17 mouse cellular contexts compared by ENCODE assay signal in the genomic region with DNA sequence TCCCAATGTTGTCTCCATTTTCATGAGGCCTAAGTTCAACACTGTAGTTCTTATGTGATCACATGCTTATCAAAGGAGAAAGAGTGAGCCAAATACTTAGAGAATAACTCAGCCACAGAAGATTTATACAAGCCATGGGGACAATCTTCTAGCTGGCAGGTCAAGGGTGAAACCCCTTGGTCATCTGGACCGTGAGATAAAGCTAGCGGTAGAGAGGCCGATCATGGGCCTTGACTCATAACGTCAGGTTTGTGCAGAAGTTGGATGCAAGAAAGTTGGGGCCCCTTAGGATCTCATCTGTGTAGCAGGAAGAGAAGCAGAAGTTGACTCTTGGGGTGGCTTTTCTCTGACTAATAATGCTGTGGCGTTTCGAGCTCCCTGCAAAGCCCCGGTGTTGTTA.
"Had no signal": no experiment of that assay in that cellular context is flagged by ENCODE, and none has a peak within 500 bp of the region (broad histone marks: within the 10 kb centered on the region; RNA-seq: fewer than 3 reads in every experiment).

No protein-coding gene starts in this region.

- H3K27me3 ChIP-seq: liver, embryonic 15.5 days; neural tube, embryonic 12.5 days; stomach, embryonic 15.5 days had no signal

- H3K4me1 ChIP-seq: limb, embryonic 13.5 days; midbrain, embryonic 10.5 days; neural tube, embryonic 12.5 days; stomach, embryonic 15.5 days had no signal

- H3K9me3 ChIP-seq: limb, embryonic 13.5 days; liver, embryonic 15.5 days; midbrain, embryonic 10.5 days; neural tube, embryonic 12.5 days; stomach, embryonic 15.5 days had no signal

- H3K36me3 ChIP-seq: limb, embryonic 13.5 days; liver, embryonic 15.5 days; midbrain, embryonic 10.5 days; neural tube, embryonic 12.5 days; stomach, embryonic 15.5 days had no signal

- H3K27ac ChIP-seq: layer of hippocampus, adult 2 months; limb, embryonic 13.5 days; liver, embryonic 15.5 days; midbrain, embryonic 10.5 days; neural tube, embryonic 12.5 days; stomach, embryonic 15.5 days had no signal

- H3K9ac ChIP-seq: limb, embryonic 13.5 days; liver, embryonic 15.5 days; lung, embryonic 14.5 days; neural tube, embryonic 12.5 days; stomach, embryonic 15.5 days had no signal

- DNase-seq: kidney, postnatal 10 days; kidney, postnatal 4 days; left cerebral cortex, postnatal 4 days; lung, embryonic 14.5 days; lung, postnatal 10 days; lung, postnatal 4 days; midbrain, embryonic 14.5 days; right cerebral cortex, postnatal 14 days; thymus, adult 2 months; thymus, postnatal 25 days had no signal

- H3K4me2 ChIP-seq: limb, embryonic 13.5 days; liver, embryonic 15.5 days; lung, embryonic 14.5 days; neural tube, embryonic 12.5 days; stomach, embryonic 15.5 days had no signal

- H3K4me3 ChIP-seq: layer of hippocampus, adult 2 months; limb, embryonic 13.5 days; liver, embryonic 15.5 days; midbrain, embryonic 10.5 days; myocyte; neural tube, embryonic 12.5 days; stomach, embryonic 15.5 days had no signal
